Mouse (Mus musculus): ENCODE measurements around the gene Fgf7. TPM values are rescaled to one million over a fixed set of nuclear protein-coding genes. Genes with fewer than 3 reads are reported as not detected.

The Fgf7 gene
- polyA plus RNA-seq, 1 experiment from 2014 or later, result 0.60 TPM

- H3K36me3 ChIP-seq, result no peaks in the 10 kb centered on the region
- peaks cover 34% of the 10 kb centered on the region for H3K4me1 ChIP-seq
- H3K27ac ChIP-seq (replicated peaks), result peak overlapping the region; percentile 87
- no peaks in the 10 kb centered on the region for H3K27me3 ChIP-seq (replicated peaks)
- 13% methylated on average over 2 of the region's 2 CpGs for WGBS
- no peak for ATAC-seq (ENCODE audit: extremely low read depth, insufficient number of reproducible peaks, low FRiP score, low TSS enrichment)
- no peak overlapping the region for H3K4me3 ChIP-seq
- H3K4me2 ChIP-seq, result no peak overlapping the region
- no peaks in the 10 kb centered on the region for H3K9me3 ChIP-seq
- H3K9ac ChIP-seq, result no peak overlapping the region
Measured at GRCm38 (mm10) chr2:126064814-126065213, 30.4 kb downstream of the Fgf7 start.

- no peaks in the 10 kb centered on the region for H3K9me3 ChIP-seq
- H3K4me2 ChIP-seq, result no peak overlapping the region
- ATAC-seq (ENCODE audit: extremely low read depth, insufficient number of reproducible peaks, low FRiP score, low TSS enrichment), result no peak
- H3K9ac ChIP-seq, result no peak overlapping the region
- H3K36me3 ChIP-seq, result no peaks in the 10 kb centered on the region
- H3K27ac ChIP-seq (replicated peaks), result peak overlapping the region; percentile 87
- H3K4me3 ChIP-seq, result no peak overlapping the region
- no peaks in the 10 kb centered on the region for H3K27me3 ChIP-seq (replicated peaks)
- peaks cover 34% of the 10 kb centered on the region for H3K4me1 ChIP-seq
- WGBS, result 70% methylated on average over 3 of the region's 3 CpGs
Measured at GRCm38 (mm10) chr2:126065303-126065856, 30.9 kb downstream of the Fgf7 start.

- peaks cover 15% of the 10 kb centered on the region for H3K4me1 ChIP-seq
- no peaks in the 10 kb centered on the region for H3K9me3 ChIP-seq
- no peak for ATAC-seq (ENCODE audit: extremely low read depth, insufficient number of reproducible peaks, low FRiP score, low TSS enrichment)
- WGBS, result 78% methylated on average over 1 of the region's 1 CpGs
- no peaks in the 10 kb centered on the region for H3K27me3 ChIP-seq (replicated peaks)
- no peak overlapping the region for H3K9ac ChIP-seq
- no peak overlapping the region for H3K4me2 ChIP-seq
- no peak overlapping the region for H3K4me3 ChIP-seq
- no peak overlapping the region for H3K27ac ChIP-seq (replicated peaks)
- no peaks in the 10 kb centered on the region for H3K36me3 ChIP-seq
Measured at GRCm38 (mm10) chr2:126069740-126070139, 35.3 kb downstream of the Fgf7 start.

GRCm38 (mm10) chr2:126073744-126074143, 39.3 kb downstream of the Fgf7 start:
- Histone ChIP-seq H3K27ac (replicated peaks) (no peak overlapping the region), H3K27me3 (replicated peaks) (no peaks in the 10 kb centered on the region)
- no peak for ATAC-seq (ENCODE audit: extremely low read depth, insufficient number of reproducible peaks, low FRiP score, low TSS enrichment)

GRCm38 (mm10) chr2:126076506-126076905, 42.0 kb downstream of the Fgf7 start:
- no peak overlapping the region for H3K9ac ChIP-seq
- ATAC-seq (ENCODE audit: extremely low read depth, insufficient number of reproducible peaks, low FRiP score, low TSS enrichment), result no peak
- H3K36me3 ChIP-seq, result no peaks in the 10 kb centered on the region
- no peaks in the 10 kb centered on the region for H3K27me3 ChIP-seq (replicated peaks)
- H3K4me3 ChIP-seq, result no peak overlapping the region
- H3K4me2 ChIP-seq, result no peak overlapping the region
- H3K4me1 ChIP-seq, result peaks cover 14% of the 10 kb centered on the region
- H3K27ac ChIP-seq (replicated peaks), result no peak overlapping the region
- WGBS, result 89% methylated on average over 6 of the region's 6 CpGs
- no peaks in the 10 kb centered on the region for H3K9me3 ChIP-seq

More at GRCm38 (mm10) chr2:126073744-126074143, 39.3 kb downstream of the Fgf7 start:
- Histone ChIP-seq H3K4me1 (peaks cover 3% of the 10 kb centered on the region; the same call in 1 of the 2 replicates), H3K36me3 (no peaks in the 10 kb centered on the region), H3K4me3 (no peak overlapping the region), H3K9me3 (no peaks in the 10 kb centered on the region), H3K4me2 (no peak overlapping the region), H3K9ac (no peak overlapping the region)
- WGBS, result 76% methylated on average over 4 of the region's 4 CpGs

GRCm38 (mm10) chr2:126079086-126079485, 44.6 kb downstream of the Fgf7 start:
- WGBS, result 67% methylated on average over 2 of the region's 2 CpGs
- no peak overlapping the region for H3K4me3 ChIP-seq
- ATAC-seq (ENCODE audit: extremely low read depth, insufficient number of reproducible peaks, low FRiP score, low TSS enrichment), result no peak
- H3K4me1 ChIP-seq, result peaks cover 11% of the 10 kb centered on the region
- no peak overlapping the region for H3K4me2 ChIP-seq
- no peak overlapping the region for H3K9ac ChIP-seq
- H3K9me3 ChIP-seq, result no peaks in the 10 kb centered on the region
- H3K27ac ChIP-seq (replicated peaks), result no peak overlapping the region
- H3K36me3 ChIP-seq, result no peaks in the 10 kb centered on the region
- no peaks in the 10 kb centered on the region for H3K27me3 ChIP-seq (replicated peaks)

GRCm38 (mm10) chr2:126084326-126084725, 49.9 kb downstream of the Fgf7 start:
- H3K9me3 ChIP-seq, result no peaks in the 10 kb centered on the region
- H3K4me3 ChIP-seq, result no peak overlapping the region
- no peak overlapping the region for H3K9ac ChIP-seq
- no peaks in the 10 kb centered on the region for H3K27me3 ChIP-seq (replicated peaks)
- 65% methylated on average over 3 of the region's 3 CpGs for WGBS
- no peak for ATAC-seq (ENCODE audit: extremely low read depth, insufficient number of reproducible peaks, low FRiP score, low TSS enrichment)
- H3K4me2 ChIP-seq, result no peak overlapping the region
- H3K4me1 ChIP-seq, result peaks cover 15% of the 10 kb centered on the region
- no peaks in the 10 kb centered on the region for H3K36me3 ChIP-seq
- H3K27ac ChIP-seq (replicated peaks), result no peak overlapping the region

GRCm38 (mm10) chr2:126086187-126086586, 51.7 kb downstream of the Fgf7 start:
- H3K9ac ChIP-seq, result 0 out of 2 replicates have a peak overlapping the region, but pooled peaks have one; percentile 19
- ATAC-seq (ENCODE audit: extremely low read depth, insufficient number of reproducible peaks, low FRiP score, low TSS enrichment), result no peak
- H3K27me3 ChIP-seq (replicated peaks), result no peaks in the 10 kb centered on the region
- H3K4me1 ChIP-seq, result peaks cover 3% of the 10 kb centered on the region; the same call in 1 of the 2 replicates
- H3K4me3 ChIP-seq, result no peak overlapping the region
- no peak overlapping the region for H3K27ac ChIP-seq (replicated peaks)
- H3K9me3 ChIP-seq, result no peaks in the 10 kb centered on the region
- WGBS, result 48% methylated on average over 8 of the region's 8 CpGs
- peak overlapping the region; percentile 46 for H3K4me2 ChIP-seq
- H3K36me3 ChIP-seq, result no peaks in the 10 kb centered on the region

- Histone ChIP-seq H3K4me2 (no peak overlapping the region), H3K36me3 (no peaks in the 10 kb centered on the region), H3K4me1 (peaks cover 3% of the 10 kb centered on the region; the same call in 1 of the 2 replicates), H3K27ac (replicated peaks) (no peak overlapping the region), H3K9ac (no peak overlapping the region), H3K9me3 (no peaks in the 10 kb centered on the region), H3K27me3 (replicated peaks) (no peaks in the 10 kb centered on the region), H3K4me3 (no peak overlapping the region)
- ATAC-seq (ENCODE audit: extremely low read depth, insufficient number of reproducible peaks, low FRiP score, low TSS enrichment), result no peak
- WGBS, result 62% methylated on average over 5 of the region's 5 CpGs
Measured at GRCm38 (mm10) chr2:126090432-126090831, 56.0 kb downstream of the Fgf7 start.

- H3K9ac ChIP-seq, result no peak overlapping the region
- no peaks in the 10 kb centered on the region for H3K9me3 ChIP-seq
- no peaks in the 10 kb centered on the region for H3K36me3 ChIP-seq
- H3K4me2 ChIP-seq, result no peak overlapping the region
- no peak for ATAC-seq (ENCODE audit: extremely low read depth, insufficient number of reproducible peaks, low FRiP score, low TSS enrichment)
- no peaks in the 10 kb centered on the region for H3K27me3 ChIP-seq (replicated peaks)
- no peak overlapping the region for H3K27ac ChIP-seq (replicated peaks)
- H3K4me1 ChIP-seq, result no peaks in the 10 kb centered on the region
- 80% methylated on average over 4 of the region's 4 CpGs for WGBS
- H3K4me3 ChIP-seq, result no peak overlapping the region
Measured at GRCm38 (mm10) chr2:126094616-126095015, 60.2 kb downstream of the Fgf7 start.
